8 mouse cellular contexts compared by ENCODE assay signal in the genomic region with DNA sequence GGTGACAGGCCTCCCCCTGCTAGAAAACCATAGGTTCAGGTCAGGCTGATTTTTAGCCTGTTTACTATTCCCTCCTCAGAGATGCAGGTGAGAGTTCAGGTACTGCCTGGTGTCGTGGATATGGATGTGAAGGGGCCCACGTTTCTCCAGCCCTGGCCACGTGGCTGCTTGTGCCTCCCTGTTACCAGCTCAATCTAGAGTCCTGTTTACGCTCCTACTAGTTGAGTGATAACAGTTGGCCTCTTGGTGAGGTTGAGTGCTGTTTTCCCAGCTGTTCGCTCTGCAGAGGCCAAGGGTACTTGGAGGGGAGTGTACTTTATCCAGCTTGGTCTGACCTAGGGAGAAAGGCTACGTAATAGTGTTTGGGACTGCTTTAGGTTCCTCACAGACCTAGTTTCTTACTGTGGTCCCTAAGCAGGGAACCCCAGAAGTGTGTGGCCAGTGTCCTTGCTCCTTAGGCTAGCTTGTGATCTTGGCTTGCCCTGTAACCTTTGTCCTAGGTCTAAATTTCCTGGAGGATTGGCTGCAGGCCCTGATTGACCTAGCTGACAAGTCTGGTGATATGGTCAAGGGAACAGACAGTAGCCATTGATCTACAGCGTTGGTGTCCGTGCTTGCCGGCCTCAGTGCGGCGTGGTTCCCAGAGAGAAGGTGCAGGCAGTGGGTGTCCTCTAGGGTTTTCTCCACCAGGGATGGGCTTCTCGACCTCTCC. TPM values are rescaled to one million over a fixed set of nuclear protein-coding genes. Genes with fewer than 3 reads are reported as not detected.
DNase-seq lines count a peak whose midpoint lies in the region; ATAC-seq lines count a peak whose summit lies in the region.

No protein-coding gene starts in this region.

- DNase-seq in cerebellum, adult 11 months = peak; percentile 36
- DNase-seq in cerebellum, adult 9-11 months = peak; percentile 65
- DNase-seq in heart, postnatal 25 days (ENCODE audit: low spot score) = peak; percentile 22
- DNase-seq in retina, postnatal 1 day = no peak
- no peak for DNase-seq in left cerebral cortex, postnatal 14 days (ENCODE audit: low spot score in 2 of 2)

- no peak for ATAC-seq in cerebellum, adult (ENCODE audit: insufficient number of reproducible peaks, low FRiP score, low TSS enrichment)
- ATAC-seq in limb, embryonic 12.5 days (ENCODE audit: insufficient number of reproducible peaks, insufficient read depth, low FRiP score, low TSS enrichment, low read depth) = no peak
- no peak for ATAC-seq in midbrain, embryonic 16.5 days

- H3K27me3 ChIP-seq in limb, embryonic 12.5 days = no peaks in the 10 kb centered on the region
- H3K27me3 ChIP-seq in midbrain, embryonic 16.5 days (ENCODE audit: control insufficient read depth, insufficient read depth, low read depth, low read length) = no peaks in the 10 kb centered on the region

- 66% methylated on average over 12 of the region's 12 CpGs for WGBS in limb, embryonic 12.5 days
- WGBS in midbrain, embryonic 16.5 days = 75% methylated on average over 12 of the region's 12 CpGs

- intact Hi-C loops in heart, postnatal 25 days (cut with DNase I) = no loop called here
- intact Hi-C loops in left cerebral cortex, postnatal 14 days (cut with DNase I) = loop anchor here (5.0 kb wide), 1 partner anchor 59 kb away; the partner anchor contains the start of gene Ttc9b

- H3K9ac ChIP-seq in limb, embryonic 12.5 days (replicated peaks) = peak overlapping the region; percentile 80
- peak overlapping the region; percentile 82 for H3K9ac ChIP-seq in midbrain, embryonic 16.5 days (ENCODE audit: low read depth, low read length)

- H3K27ac ChIP-seq in limb, embryonic 12.5 days = peak overlapping the region; percentile 98
- no peak overlapping the region for H3K27ac ChIP-seq in midbrain, embryonic 16.5 days (ENCODE audit: low read length)

- H3K36me3 ChIP-seq in limb, embryonic 12.5 days = peaks cover 9% of the 10 kb centered on the region; the same call in 1 of the 2 replicates
- no peaks in the 10 kb centered on the region for H3K36me3 ChIP-seq in midbrain, embryonic 16.5 days (ENCODE audit: control insufficient read depth, insufficient read depth, low read length)

- peak overlapping the region; percentile 78 for H3K4me2 ChIP-seq in limb, embryonic 12.5 days
- H3K4me2 ChIP-seq in midbrain, embryonic 16.5 days (ENCODE audit: low read length) = peak overlapping the region; percentile 85

- H3K9me3 ChIP-seq in limb, embryonic 12.5 days = no peaks in the 10 kb centered on the region
- no peaks in the 10 kb centered on the region for H3K9me3 ChIP-seq in midbrain, embryonic 16.5 days (replicated peaks; ENCODE audit: control insufficient read depth, low read length, poor library complexity, severe bottlenecking)

- H3K4me1 ChIP-seq in limb, embryonic 12.5 days (replicated peaks) = peaks cover 23% of the 10 kb centered on the region
- peaks cover 18% of the 10 kb centered on the region for H3K4me1 ChIP-seq in midbrain, embryonic 16.5 days (ENCODE audit: control insufficient read depth, insufficient read depth, low read length)

- H3K4me3 ChIP-seq in limb, embryonic 12.5 days (replicated peaks) = peak overlapping the region; percentile 63
- H3K4me3 ChIP-seq in midbrain, embryonic 16.5 days (ENCODE audit: low read depth, low read length) = peak overlapping the region; percentile 73

RNA-seq across cellular contexts. Expression of gene Akt2, which starts 1.7 kb away (rescaled TPM):
- total RNA-seq in heart, postnatal 25 days (2021) = 100 to 1,000 TPM; 166 to 177 TPM
- polyA plus RNA-seq in limb, embryonic 12.5 days (2016; fragmentation: Nextera tagmentation; extraction: Ambion mirVana) = 98.8 and 104 TPM in 2 replicates
- polyA plus RNA-seq in midbrain, embryonic 16.5 days (2015; fragmentation: Nextera tagmentation; extraction: Ambion mirVana) = 49.9 and 57.0 TPM in 2 replicates
- 100 to 1,000 TPM; 114 to 147 TPM for total RNA-seq in left cerebral cortex, postnatal 14 days (2021)

RNA-seq across cellular contexts. Expression of gene 2310022A10Rik, which starts 40.1 kb away (rescaled TPM):
- 10 to 100 TPM; 64.6 to 71.9 TPM for total RNA-seq in heart, postnatal 25 days (2021)
- 34.7 and 36.0 TPM in 2 replicates for polyA plus RNA-seq in limb, embryonic 12.5 days (2016; fragmentation: Nextera tagmentation; extraction: Ambion mirVana)
- polyA plus RNA-seq in midbrain, embryonic 16.5 days (2015; fragmentation: Nextera tagmentation; extraction: Ambion mirVana) = 35.6 and 37.5 TPM in 2 replicates
- total RNA-seq in left cerebral cortex, postnatal 14 days (2021) = 10 to 100 TPM; 24.5 to 27.8 TPM

RNA-seq across cellular contexts. Expression of gene Pld3, which starts 40.1 kb away (rescaled TPM):
- 10 to 100 TPM; 23.3 to 27.1 TPM for total RNA-seq in heart, postnatal 25 days (2021)
- polyA plus RNA-seq in limb, embryonic 12.5 days (2016; fragmentation: Nextera tagmentation; extraction: Ambion mirVana) = 59.7 and 68.5 TPM in 2 replicates
- 171 and 225 TPM in 2 replicates for polyA plus RNA-seq in midbrain, embryonic 16.5 days (2015; fragmentation: Nextera tagmentation; extraction: Ambion mirVana)
- total RNA-seq in left cerebral cortex, postnatal 14 days (2021) = 100 to 1,000 TPM; 805 to 820 TPM

Comparison
In these comparisons a context has a peak if more than half of its experiments do, and no peak if none do; other contexts are left out.
1. DNase-seq: peak in cerebellum, adult 11 months (single experiment), cerebellum, adult 9-11 months (single experiment) and heart, postnatal 25 days (single experiment); none in retina, postnatal 1 day (single experiment) and left cerebral cortex, postnatal 14 days (0 of 2).
2. RNA of gene Pld3, which starts 40.1 kb away (total RNA-seq): 805 to 820 TPM in left cerebral cortex, postnatal 14 days; 23.3 to 27.1 TPM in heart, postnatal 25 days; every median in the first group is over 10 times any median in the second.